Mouse (Mus musculus) myocyte (in vitro differentiated cells): Measurements from ENCODE around the gene Eif4g3.

ENCODE experiments used
- MAX ChIP-seq: IDR thresholded peaks from one replicate; pipeline ENCODE4 v1.6.1; 2011; ENCODE audit warnings: low read depth, mild to moderate bottlenecking, control low read depth
- MYOD1 ChIP-seq, 3 experiments: IDR thresholded peaks; one replicate each; pipeline ENCODE4 v1.6.1; 2011; ENCODE audit warnings: control low read depth in 2 of 3, low read depth in 2 of 3, mild to moderate bottlenecking in 2 of 3, moderate library complexity in 1 of 3; ENCODE audit not compliant: insufficient read length in 2 of 3, control insufficient read depth in 1 of 3
- POLR2A ChIP-seq: IDR thresholded peaks from one replicate; pipeline ENCODE4 v1.6.1; 2011; ENCODE audit warnings: low read depth, mild to moderate bottlenecking, control low read depth, moderate library complexity; ENCODE audit not compliant: insufficient read length
- REST ChIP-seq: IDR thresholded peaks from one replicate; pipeline ENCODE4 v1.6.1; 2011; ENCODE audit warnings: mild to moderate bottlenecking, control low read depth, moderate library complexity; ENCODE audit not compliant: insufficient read depth, insufficient read length
- SRF ChIP-seq: IDR thresholded peaks from one replicate; pipeline ENCODE4 v1.6.1; 2011; ENCODE audit warnings: low read depth; ENCODE audit not compliant: control insufficient read depth, insufficient read length
- TCF12 ChIP-seq: IDR thresholded peaks from one replicate; pipeline ENCODE4 v1.6.1; 2011; ENCODE audit warnings: mild to moderate bottlenecking, control low read depth; ENCODE audit not compliant: poor library complexity, insufficient read depth, severe bottlenecking
- USF1 ChIP-seq: IDR thresholded peaks from one replicate; pipeline ENCODE4 v1.6.1; 2011; ENCODE audit warnings: low read depth, mild to moderate bottlenecking, control low read depth, moderate library complexity

- TF ChIP-seq POLR2A, result no peak
- TF ChIP-seq MAX, result no peak
- no peak for TF ChIP-seq MYOD1 (IDR thresholded peaks at IDR 0.05; ENCODE audit: control insufficient read depth in 1 of 3, insufficient read length in 2 of 3, low read depth in 2 of 3)
- no peak for TF ChIP-seq TCF12
- no peak for TF ChIP-seq REST
- TF ChIP-seq SRF, result no peak
- no peak for TF ChIP-seq USF1
Observed at GRCm38 (mm10) chr4:138133360-138133759, 140.5 kb downstream of the Eif4g3 start.
